Mouse (Mus musculus) kidney, adult 2 months (tissue): ENCODE measurements at regions not wholly inside any gene's neighbourhood (a gene's known extent, or its start where the extent isn't known, plus 50 kb on each side); places are given as distances from the start of the nearest gene placed in this dataset.

Source experiments
- DNase-seq: peaks from one replicate; pipeline ENCODE4 v3.0.0; 2021
- H3K27ac ChIP-seq: fragments of 200-500 bp; 2 replicates; pipeline ENCODE4 v1.5.1; 2012; ENCODE audit warnings: low read depth, low read length, control low read depth, inconsistent platforms; ENCODE audit not compliant: insufficient read depth
- H3K27me3 ChIP-seq: fragments of 200-500 bp; replicated peaks from 2 replicates; pipeline ENCODE4 v1.6.1; 2012; ENCODE audit warnings: mild to moderate bottlenecking, moderate library complexity, low read length, inconsistent platforms; ENCODE audit not compliant: control insufficient read depth, insufficient read depth
- H3K36me3 ChIP-seq: fragments of 200-500 bp; 2 replicates; pipeline ENCODE4 v1.6.1; 2012; ENCODE audit warnings: mild to moderate bottlenecking, moderate library complexity, low read length, inconsistent platforms; ENCODE audit not compliant: control insufficient read depth, insufficient read depth
- H3K4me1 ChIP-seq: fragments of 200-500 bp; 2 replicates; pipeline ENCODE4 v1.6.1; 2011; ENCODE audit warnings: low read length; ENCODE audit not compliant: control insufficient read depth, insufficient read depth
- H3K4me3 ChIP-seq: fragments of 200-500 bp; 2 replicates; pipeline ENCODE4 v1.5.1; 2011; ENCODE audit warnings: mild to moderate bottlenecking, low read depth, low read length, control low read depth; ENCODE audit not compliant: insufficient read depth
- CTCF ChIP-seq: fragments of 200-500 bp; conservative IDR thresholded peaks from 2 replicates; pipeline ENCODE4 v1.5.1; 2011; ENCODE audit warnings: low read depth, mild to moderate bottlenecking, control low read depth, low read length, moderate library complexity, mixed read lengths; ENCODE audit not compliant: insufficient read depth, insufficient read length
- POLR2A ChIP-seq: fragments of 200-500 bp; IDR thresholded peaks from one replicate; pipeline ENCODE4 v1.6.1; 2011; ENCODE audit warnings: low read depth, low read length, control low read depth
- WGBS: fragments of 180-500 bp; shearing (Covaris S2); methylation state at CpG from one replicate; pipeline ENCODE4 v1.1.7; 2018; 5-methylcytosine and 5-hydroxymethylcytosine counted together

DNA sequence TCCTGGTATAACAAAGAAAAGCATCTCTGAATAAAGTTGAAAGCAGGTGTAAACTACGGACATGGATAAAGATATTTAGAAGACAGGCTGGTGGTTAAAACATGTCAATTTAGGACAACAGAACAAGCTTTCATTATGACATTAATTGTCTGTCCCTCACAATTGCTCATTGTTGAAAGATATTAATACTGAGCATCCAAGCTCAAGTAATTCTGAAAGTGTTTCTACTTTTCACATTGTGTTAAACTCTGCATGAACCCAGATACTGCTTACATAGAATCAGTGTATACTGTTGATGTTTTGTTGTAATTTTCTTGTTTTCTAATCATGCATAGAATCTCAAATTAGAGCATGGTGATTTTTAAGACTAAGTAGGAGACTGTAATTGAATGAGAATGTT is 614.7 kb upstream of the Lingo2 start:
- Histone ChIP-seq H3K36me3 (no peaks in the 10 kb centered on the region), H3K27ac (no peak overlapping the region), H3K4me3 (no peak overlapping the region), H3K4me1 (no peaks in the 10 kb centered on the region), H3K27me3 (no peaks in the 10 kb centered on the region)
- no peak for TF ChIP-seq CTCF
- no peak for TF ChIP-seq POLR2A
- 86% methylated on average over 1 of the region's 1 CpGs for WGBS
- DNase-seq: no peak

DNA sequence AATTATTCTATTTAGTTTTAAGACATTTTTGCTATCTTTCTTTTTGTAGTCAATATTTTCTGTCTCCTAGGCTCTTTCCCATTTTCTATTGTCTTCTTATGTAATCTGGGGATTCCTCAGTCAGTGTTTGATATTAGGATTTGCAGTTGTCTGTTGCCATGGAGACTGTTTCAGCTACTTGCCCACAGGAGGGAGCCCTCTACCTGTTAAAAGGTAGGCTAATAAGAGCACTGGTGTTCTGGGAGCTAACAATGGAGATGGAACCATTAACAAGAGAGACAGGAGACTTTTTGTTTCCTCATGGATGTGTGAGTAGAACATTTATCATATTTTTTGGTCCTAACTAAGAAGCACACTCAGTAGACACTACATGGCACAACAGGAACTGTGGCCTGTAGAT is 608.7 kb upstream of the Lingo2 start:
- Histone ChIP-seq H3K27ac (no peak overlapping the region), H3K27me3 (no peaks in the 10 kb centered on the region), H3K36me3 (no peaks in the 10 kb centered on the region), H3K4me3 (no peak overlapping the region), H3K4me1 (no peaks in the 10 kb centered on the region)
- DNase-seq: no peak
- TF ChIP-seq POLR2A (no peak), CTCF (0 out of 2 replicates have a peak, but pooled peaks have one; percentile 7)

DNA sequence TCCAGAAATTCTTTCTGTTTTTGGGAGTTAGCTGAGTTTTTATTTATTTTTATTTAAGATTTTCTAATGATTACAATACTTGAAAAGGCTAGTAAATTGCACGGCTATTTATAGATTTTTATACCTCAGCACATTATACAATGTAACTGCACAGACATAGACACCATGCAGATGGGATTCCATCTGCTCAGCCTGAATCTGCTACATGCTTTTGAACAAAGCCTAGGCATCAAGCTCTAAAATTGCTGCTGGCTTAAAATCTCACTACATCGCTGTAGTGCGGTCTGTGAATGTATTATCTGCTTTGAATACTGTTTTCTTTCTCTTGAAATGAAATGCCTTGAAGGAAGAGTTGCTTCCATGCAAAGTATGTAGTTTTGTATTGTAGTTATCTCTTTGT is 594.5 kb upstream of the Lingo2 start:
- no peak for DNase-seq
- Histone ChIP-seq H3K27me3 (no peaks in the 10 kb centered on the region), H3K27ac (no peak overlapping the region), H3K4me3 (no peak overlapping the region), H3K4me1 (no peaks in the 10 kb centered on the region), H3K36me3 (no peaks in the 10 kb centered on the region)
- 91% methylated on average over 3 of the region's 3 CpGs for WGBS
- TF ChIP-seq CTCF (no peak), POLR2A (no peak)

DNA sequence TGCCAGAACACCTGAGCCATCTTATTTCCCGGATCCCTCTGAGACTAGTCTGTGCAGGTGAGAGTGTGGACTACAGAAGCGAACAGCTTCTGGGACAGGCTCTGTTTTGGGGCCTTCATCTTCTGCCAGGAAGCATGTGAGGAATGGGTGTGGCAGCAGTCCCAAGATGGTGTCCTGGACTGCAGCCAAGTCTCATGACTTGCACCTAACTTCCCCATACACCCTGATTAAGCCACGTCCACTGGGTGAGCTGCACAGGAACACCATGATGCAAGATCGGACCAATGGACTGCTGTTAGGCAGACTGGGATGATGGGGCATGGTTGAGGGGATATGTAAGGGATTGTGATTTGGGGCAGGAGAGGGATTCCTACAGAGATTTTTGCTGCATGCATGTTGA is 556.2 kb upstream of the Lingo2 start:
- 82% methylated on average over 4 of the region's 4 CpGs for WGBS
- no peaks in the 10 kb centered on the region for H3K27me3 ChIP-seq
- no peaks in the 10 kb centered on the region for H3K4me1 ChIP-seq
- TF ChIP-seq CTCF: no peak
- no peak for TF ChIP-seq POLR2A
- DNase-seq: no peak
- H3K27ac ChIP-seq: no peak overlapping the region
- no peaks in the 10 kb centered on the region for H3K36me3 ChIP-seq
- no peak overlapping the region for H3K4me3 ChIP-seq
